Mouse (Mus musculus): ENCODE results near the gene Pigw. TPM values are rescaled to one million over a fixed set of nuclear protein-coding genes. Genes with fewer than 3 reads are reported as not detected.

Gene Pigw
- total RNA-seq, 2 experiments from 2014 or later, result 5.1 to 5.3 TPM

- peak within 1 kb of the TSS; percentile 98 for H3K27ac ChIP-seq
- TF ChIP-seq CTCF (IDR thresholded peaks at IDR 0.05), result no peak
- intact Hi-C loops (cut with DNase I), result loop anchor here (2.0 kb wide), 1 partner anchor 42 kb away; the partner anchor contains the start of gene Ggnbp2
- DNase-seq, result peak; percentile 98
- peak within 1 kb of the TSS; percentile 91 for H3K4me3 ChIP-seq
These were observed 51.3 kb downstream of the Pigw start, which contains the start of gene Dhrs11 for GRCm38 (mm10) chr11:84828516-84829399. Gene Dhrs11 (minus strand): TSS chr11:84828994.

- TF ChIP-seq CTCF (IDR thresholded peaks at IDR 0.05), result no peak
- peak overlapping the region; percentile 91 for H3K4me3 ChIP-seq
- intact Hi-C loops (cut with DNase I), result loop anchor here (2.0 kb wide), 1 partner anchor 43 kb away; the partner anchor contains the start of gene Ggnbp2
- peak; percentile 40 for DNase-seq
- H3K27ac ChIP-seq, result peak overlapping the region; percentile 98
These were observed 52.1 kb downstream of the Pigw start for GRCm38 (mm10) chr11:84827901-84828503.

GRCm38 (mm10) chr11:84827492-84827891, 52.6 kb downstream of the Pigw start:
- intact Hi-C loops (cut with DNase I), result no loop called here
- no peak for TF ChIP-seq CTCF (IDR thresholded peaks at IDR 0.05)
- DNase-seq, result peak; percentile 32
- peak overlapping the region; percentile 98 for H3K27ac ChIP-seq
- H3K4me3 ChIP-seq, result peak overlapping the region; percentile 91

Small RNA genes within 50 kb of the gene (microRNA-seq; reads per million reads assigned to microRNA genes)
- not detected for gene Gm23564

Other genes with a start within 250 kb of the Pigw start
- 1 to 10 TPM; 7.7 to 9.1 TPM for gene Mrm1, start 60.8 kb downstream of the Pigw start, total RNA-seq (2021)
- 10 to 100 TPM; 34.5 to 36.6 TPM for gene Dhrs11, start 51.3 kb downstream of the Pigw start, total RNA-seq (2021)
- 10 to 100 TPM; 35.5 to 45.7 TPM for gene Ggnbp2, start 9.5 kb downstream of the Pigw start, total RNA-seq (2021)
- gene Myo19, start 137 bp downstream of the Pigw start, total RNA-seq (2021), result 1 to 10 TPM; 3.1 to 4.6 TPM
- 10 to 100 TPM; 13.7 to 16.5 TPM for gene Znhit3, start 36.1 kb upstream of the Pigw start, total RNA-seq (2021)
- 10 to 100 TPM; 10.2 to 13.5 TPM for gene Car4, start 77.5 kb upstream of the Pigw start, total RNA-seq (2021)